Mouse (Mus musculus): Measurements from ENCODE around the gene Ggcx. TPM values are rescaled to one million over a fixed set of nuclear protein-coding genes. Genes with fewer than 3 reads are reported as not detected.
A peak's percentile ranks its signal among the peaks of the same experiment; 100 is the strongest.

The Ggcx gene
- total RNA-seq, 2 experiments from 2014 or later: 15.1 to 21.9 TPM

GRCm38 (mm10) chr6:72387816-72388215 lies 26.3 kb upstream of the Ggcx start:
- no peak for DNase-seq

GRCm38 (mm10) chr6:72388266-72388665 lies 25.8 kb upstream of the Ggcx start:
- DNase-seq: no peak

- DNase-seq: no peak
Observed at GRCm38 (mm10) chr6:72388791-72389329, 25.2 kb upstream of the Ggcx start.

DNA sequence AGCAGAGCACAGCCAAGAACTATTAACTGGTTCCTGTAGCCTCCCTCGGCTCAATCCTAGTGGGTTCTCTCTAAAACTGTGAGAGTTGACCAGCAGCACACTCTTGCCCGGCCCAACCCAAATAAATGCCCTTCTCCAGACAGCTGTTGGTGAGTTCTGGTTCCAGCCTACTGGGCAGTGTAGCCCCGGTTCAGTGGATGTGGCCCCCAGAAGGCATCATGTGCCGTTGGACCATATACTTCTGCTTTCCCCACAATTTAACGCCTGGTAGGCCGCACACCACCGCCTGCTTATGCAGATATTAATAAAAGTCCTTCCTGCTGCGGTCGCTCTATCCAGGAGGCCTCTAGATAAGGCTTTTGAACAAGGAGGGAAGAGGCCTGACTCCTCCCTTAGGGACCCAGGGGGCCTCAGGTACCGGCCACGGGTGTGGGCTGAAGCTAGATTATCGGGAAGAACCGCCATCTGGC lies 24.6 kb upstream of the Ggcx start:
- DNase-seq: no peak

GRCm38 (mm10) chr6:72389941-72390771 lies 24.0 kb upstream of the Ggcx start, which contains the start of gene Vamp8:
Gene Vamp8 (minus strand): TSS chr6:72390703.
- DNase-seq: peak; percentile 87

DNA sequence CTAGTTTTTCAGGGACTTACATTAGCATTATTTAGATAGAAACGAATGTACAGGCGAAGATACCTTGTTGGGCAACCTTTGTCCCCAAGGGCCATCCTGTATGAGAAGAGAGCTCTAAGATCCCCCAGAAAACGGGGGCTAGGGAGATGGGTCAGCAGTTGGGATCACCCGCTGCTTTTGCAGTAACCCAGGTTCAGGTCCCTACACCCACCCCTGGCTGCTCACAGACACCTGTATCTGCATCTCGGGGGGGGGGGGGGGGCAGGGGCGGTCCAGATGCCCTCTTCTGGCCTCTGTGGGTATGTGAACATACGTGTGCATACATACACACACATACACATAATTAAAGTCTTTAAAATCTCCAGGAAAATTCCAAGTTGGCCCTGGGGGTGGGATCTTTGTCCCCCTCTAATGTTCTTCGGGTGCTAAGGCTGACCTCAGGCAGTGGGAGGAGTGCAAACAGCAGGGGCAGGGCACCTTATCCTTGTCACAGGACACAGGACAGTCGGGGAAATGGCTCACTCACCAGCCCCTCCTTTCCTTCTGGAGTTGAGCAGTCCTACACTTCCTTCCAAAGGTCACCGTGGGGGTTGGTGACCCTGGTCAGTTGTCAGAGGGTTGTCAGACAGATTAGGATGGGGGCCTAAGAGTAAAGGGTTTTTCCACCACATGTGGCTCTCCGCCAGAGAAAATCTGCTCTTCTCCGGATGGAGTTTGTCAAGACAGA lies 23.1 kb upstream of the Ggcx start:
- DNase-seq: peak; percentile 19

DNA sequence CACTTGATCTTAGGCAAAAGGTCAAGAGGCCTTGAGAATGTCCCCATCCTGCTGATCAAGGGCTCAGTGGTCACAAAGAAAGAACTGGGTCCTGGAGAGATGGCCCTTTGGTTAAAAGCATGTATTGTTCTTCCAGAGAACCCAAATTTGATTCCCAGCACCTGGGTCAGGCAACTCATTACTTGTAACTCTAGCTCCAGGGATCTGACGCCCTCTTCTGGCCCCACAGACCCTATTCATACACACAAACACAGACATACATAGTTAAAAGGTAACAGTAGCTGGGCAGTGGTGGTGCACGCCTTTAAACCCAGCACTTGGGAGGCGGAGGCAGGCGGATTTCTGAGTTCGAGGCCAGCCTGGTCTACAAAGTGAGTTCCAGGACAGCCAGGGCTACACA lies 21.8 kb upstream of the Ggcx start:
- no peak for DNase-seq

GRCm38 (mm10) chr6:72396837-72397251 lies 17.3 kb upstream of the Ggcx start:
- no peak for DNase-seq

GRCm38 (mm10) chr6:72399967-72400366 lies 14.1 kb upstream of the Ggcx start:
- no peak for DNase-seq

DNA sequence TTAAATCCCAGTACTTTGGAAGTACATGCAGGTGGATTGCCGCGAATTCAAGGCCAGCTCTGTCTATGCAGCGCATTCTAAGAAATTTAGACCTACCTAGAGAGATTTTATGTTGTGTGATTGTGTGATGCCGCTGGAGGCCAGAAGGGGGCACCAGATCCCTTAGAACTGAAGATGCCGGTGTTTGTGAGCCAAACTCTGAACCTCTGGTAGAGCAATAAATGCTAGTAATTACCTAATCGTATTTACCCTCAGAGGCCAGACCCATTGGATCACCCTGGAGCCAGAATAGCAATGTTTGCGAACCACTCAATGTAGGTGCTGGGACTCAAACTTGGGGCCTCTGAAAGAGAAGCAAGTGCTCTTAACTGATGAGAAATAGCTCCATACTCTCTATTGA lies 12.2 kb upstream of the Ggcx start:
- peak; percentile 76 for DNase-seq

GRCm38 (mm10) chr6:72405356-72405755 lies 8.8 kb upstream of the Ggcx start:
- DNase-seq: no peak

GRCm38 (mm10) chr6:72407119-72407518 lies 7.0 kb upstream of the Ggcx start:
- DNase-seq: peak; percentile 78

- DNase-seq: peak; percentile 73
Observed at GRCm38 (mm10) chr6:72409567-72409966, 4.5 kb upstream of the Ggcx start.

GRCm38 (mm10) chr6:72410003-72410402 lies 4.1 kb upstream of the Ggcx start:
- no peak for DNase-seq

GRCm38 (mm10) chr6:72410518-72410917 lies 3.6 kb upstream of the Ggcx start:
- no peak for DNase-seq

- DNase-seq: no peak
Observed at GRCm38 (mm10) chr6:72415181-72415580, 1.1 kb downstream of the Ggcx start.

GRCm38 (mm10) chr6:72415964-72416772 lies 2.1 kb downstream of the Ggcx start:
- DNase-seq: no peak

GRCm38 (mm10) chr6:72418279-72418678 lies 4.2 kb downstream of the Ggcx start:
- DNase-seq: no peak

DNA sequence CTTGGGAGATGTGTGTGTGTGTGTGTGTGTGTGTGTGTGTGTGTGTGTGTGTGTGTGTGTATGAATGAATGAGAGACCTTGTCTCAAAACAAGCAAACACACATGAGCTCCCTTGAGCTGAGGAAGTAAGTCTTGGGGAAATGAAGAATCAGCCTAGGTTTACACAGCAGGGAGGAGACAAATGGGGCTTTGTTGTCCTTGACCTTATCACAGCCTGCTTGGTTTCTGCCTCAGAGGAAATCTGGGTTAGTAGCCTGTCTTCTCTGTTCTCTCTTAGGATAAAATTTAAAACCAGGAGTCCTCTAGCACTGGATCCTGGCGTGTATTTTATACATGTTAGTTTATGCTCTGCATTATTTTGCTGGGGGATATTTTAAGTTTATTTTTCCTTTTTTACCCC lies 5.7 kb downstream of the Ggcx start:
- DNase-seq: no peak

GRCm38 (mm10) chr6:72420901-72421300 lies 6.8 kb downstream of the Ggcx start:
- no peak for DNase-seq

GRCm38 (mm10) chr6:72425646-72426045 lies 11.5 kb downstream of the Ggcx start:
- DNase-seq: no peak

- peak; percentile 78 for DNase-seq
Observed at GRCm38 (mm10) chr6:72428036-72428435, 13.9 kb downstream of the Ggcx start.

All from gastrocnemius, postnatal 10 days (tissue).